Mouse (Mus musculus) cerebellum, adult 11-12 months (tissue): Measurements from ENCODE around the gene Itpr2.
"Not testable (repeated sequence)": the region's sequence is repeated elsewhere in the genome, so short reads cannot be mapped to it uniquely, and the experiment has no call there.

Experiments used
- DNase-seq: peaks from one replicate; pipeline ENCODE4 v3.0.0; 2022

Itpr2 gene

DNA sequence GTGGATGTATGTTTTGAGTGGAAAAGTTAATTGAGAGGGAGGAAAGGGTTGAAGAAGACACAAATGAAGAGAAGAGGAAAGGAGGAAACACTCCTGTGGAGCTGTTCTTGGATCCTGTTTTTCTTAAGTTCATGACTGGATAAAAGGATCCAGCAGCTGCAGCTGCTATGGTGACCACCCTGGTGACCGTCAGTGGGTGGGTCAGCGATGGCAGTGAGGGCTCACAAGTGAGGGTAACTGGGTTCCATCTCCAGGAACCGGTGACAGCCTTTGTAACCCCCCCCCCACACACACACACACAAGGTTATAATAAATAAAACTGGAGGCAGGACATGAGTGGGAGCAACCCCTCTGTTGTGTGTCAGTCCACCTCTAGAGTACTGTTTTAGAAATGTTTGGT lies 833 bp upstream of the Itpr2 start:
- no peak for DNase-seq

GRCm38 (mm10) chr6:146501316-146501865 lies 632 bp downstream of the Itpr2 start:
- peak; percentile 31 for DNase-seq

DNA sequence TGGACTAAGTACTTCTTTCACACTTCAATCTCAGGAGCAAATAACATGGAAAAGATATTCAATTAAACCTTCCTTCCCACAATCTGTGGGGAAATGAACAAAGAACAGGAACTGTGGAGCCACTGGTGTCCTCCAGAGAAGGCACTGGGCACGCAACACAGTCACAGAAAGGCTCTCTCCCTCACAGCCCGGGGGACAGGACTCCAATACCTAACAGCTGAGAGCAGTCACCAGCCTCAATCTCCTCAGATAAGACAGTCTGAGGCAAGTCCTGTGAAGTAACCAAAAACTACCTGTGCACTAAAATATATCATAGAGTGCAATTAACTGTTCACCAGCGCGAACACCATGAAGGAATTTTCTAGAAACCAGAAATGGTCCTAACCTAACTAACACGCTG lies 1.3 kb downstream of the Itpr2 start:
- DNase-seq, result no peak

DNA sequence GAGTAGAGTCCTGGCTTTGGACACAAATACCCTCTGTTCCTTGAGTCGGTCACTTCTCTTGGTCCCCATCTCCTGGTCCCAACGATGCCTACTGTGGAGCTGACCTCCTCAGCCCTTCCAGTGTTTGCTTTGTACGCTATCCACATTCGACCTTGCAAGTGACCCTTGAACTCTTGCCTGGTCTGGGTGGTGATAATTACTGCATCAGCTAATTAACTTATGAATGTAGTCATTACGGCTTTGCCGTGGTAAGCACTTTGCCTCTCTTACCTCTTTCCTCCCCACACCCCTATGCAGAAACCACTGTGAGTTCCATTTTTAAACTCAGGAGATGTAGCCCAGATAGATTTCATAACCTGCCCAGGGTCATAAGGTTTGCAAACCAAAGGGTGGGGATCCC lies 1.8 kb downstream of the Itpr2 start:
- DNase-seq, result no peak

- DNase-seq, result no peak
Observed at GRCm38 (mm10) chr6:146499566-146499965, 2.5 kb downstream of the Itpr2 start.

- DNase-seq, result no peak
Observed at GRCm38 (mm10) chr6:146498416-146498815, 3.6 kb downstream of the Itpr2 start.

DNA sequence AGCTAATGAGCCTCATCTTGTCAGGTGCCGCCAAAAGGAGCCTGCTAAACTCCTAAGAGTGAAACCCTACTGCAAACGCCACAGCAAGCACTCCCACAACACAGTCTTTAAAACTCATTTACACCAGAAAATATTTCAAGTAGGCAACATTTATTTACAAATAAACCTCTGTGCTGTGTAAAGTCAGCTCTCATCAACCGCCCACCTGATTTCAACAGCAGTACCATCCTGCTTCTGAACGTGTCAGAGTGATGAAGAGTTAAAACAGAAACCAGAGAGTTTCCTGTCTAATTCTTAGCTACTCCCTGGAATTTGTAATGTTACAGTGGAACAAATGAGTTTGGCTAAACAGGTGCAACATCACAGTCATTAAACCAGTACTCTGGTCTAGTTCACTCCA lies 4.2 kb downstream of the Itpr2 start:
- no peak for DNase-seq

DNA sequence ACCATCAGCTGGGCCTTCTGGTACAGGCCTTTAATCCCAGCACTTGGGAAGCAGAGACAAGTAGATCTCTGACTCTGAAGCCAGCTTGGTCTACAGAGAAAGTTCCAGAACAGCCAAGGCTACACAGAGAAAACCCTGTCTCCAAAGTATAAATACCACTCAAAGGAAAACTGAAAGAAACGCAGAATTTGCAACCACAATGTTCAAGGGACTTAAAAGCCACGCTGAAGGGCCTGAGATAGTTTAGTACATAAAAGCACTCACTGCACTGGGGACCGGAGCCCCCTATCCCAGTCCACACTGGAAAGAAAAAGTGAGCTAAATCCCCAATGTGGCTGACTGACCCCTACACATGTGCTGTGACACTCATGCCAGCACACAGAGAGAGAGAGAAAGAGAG lies 4.6 kb downstream of the Itpr2 start:
- DNase-seq, result no peak

GRCm38 (mm10) chr6:146491680-146492079 lies 10.3 kb downstream of the Itpr2 start:
- no peak for DNase-seq

DNA sequence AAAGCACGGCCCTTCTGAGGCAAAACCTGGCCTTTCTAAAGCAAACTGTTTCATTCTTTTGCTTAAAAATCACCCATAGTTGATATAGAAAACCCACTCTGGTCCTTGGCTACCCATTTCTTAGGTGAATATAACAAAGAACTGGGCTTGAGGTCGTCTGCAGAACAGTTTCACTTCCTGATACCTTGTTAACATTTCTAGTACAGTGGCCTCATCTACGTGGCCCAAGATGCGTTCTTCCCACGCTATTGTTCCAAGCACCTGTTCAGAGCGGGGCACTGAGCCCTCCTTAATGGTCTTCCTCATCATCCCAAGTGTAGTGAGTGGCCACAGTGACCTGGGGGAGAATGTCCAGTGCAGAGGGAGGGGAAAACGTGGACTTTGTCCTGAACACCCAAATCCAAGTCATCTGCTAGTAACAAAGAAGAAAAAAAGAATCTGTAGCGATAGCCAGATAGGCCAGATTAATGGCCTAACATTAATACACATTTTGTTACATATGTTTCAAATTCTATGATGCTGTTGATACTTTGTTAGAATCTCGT lies 11.5 kb downstream of the Itpr2 start:
- DNase-seq, result no peak

DNA sequence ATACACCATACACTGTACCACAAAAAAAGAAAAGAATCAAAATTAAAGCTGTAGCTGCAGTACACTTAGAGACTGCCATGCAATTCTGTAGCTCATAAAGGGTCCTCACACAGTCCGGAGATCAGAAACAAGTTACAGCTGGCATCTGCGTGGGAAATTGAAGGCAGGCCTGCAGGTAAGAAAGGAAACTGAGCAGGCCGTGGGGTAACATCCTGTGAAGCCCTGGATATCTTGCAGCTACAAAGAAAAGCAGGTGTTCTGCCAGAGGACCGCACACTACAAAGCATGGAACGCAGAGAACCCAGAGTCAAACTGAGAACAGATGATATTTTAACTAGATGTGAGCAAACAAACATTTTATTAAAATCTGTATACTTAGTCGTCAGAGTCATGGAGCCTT lies 12.2 kb downstream of the Itpr2 start:
- no peak for DNase-seq

DNA sequence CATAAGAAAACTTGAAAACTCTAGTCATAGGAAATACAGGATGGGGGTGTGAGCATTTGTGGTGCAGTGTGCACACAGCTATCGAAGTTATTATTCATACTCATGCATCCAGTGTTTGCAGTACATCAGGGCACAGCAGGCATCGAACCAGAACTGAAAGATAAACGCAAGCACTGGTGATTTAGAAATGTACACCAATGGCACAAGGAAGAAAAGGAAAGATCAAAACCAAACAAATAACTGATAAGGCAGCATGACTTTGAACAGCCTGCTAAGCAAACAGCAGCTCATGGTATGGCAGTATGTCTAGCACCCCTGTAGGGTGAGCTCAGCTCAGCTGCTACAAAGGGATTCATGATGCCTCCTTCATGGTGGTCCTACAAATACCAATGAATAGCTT lies 13.3 kb downstream of the Itpr2 start:
- DNase-seq, result no peak

- no peak for DNase-seq
Observed at GRCm38 (mm10) chr6:146487079-146487478, 14.9 kb downstream of the Itpr2 start.

- DNase-seq, result no peak
Observed at GRCm38 (mm10) chr6:146486073-146486472, 15.9 kb downstream of the Itpr2 start.

DNA sequence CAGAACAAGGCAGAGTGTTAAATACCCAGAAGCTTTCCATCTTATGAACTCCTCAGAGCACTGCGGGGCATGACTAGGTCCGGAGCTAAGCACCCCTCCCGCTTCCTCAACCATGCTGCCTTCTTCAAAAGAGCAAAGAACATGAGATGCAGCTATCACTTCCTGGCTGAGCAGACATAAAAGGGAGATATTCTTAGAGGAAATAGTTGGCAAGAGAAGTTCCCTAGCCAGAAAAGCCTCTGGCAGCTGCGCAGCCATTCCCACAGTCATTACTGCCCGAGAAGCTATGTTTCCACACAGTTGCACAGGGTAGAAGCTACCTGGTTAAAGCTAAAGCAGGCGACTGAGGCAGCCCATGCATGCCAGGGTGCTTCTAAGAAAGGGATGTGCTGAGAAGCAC lies 20.6 kb downstream of the Itpr2 start:
- no peak for DNase-seq

GRCm38 (mm10) chr6:146480925-146481324 lies 21.1 kb downstream of the Itpr2 start:
- no peak for DNase-seq

DNA sequence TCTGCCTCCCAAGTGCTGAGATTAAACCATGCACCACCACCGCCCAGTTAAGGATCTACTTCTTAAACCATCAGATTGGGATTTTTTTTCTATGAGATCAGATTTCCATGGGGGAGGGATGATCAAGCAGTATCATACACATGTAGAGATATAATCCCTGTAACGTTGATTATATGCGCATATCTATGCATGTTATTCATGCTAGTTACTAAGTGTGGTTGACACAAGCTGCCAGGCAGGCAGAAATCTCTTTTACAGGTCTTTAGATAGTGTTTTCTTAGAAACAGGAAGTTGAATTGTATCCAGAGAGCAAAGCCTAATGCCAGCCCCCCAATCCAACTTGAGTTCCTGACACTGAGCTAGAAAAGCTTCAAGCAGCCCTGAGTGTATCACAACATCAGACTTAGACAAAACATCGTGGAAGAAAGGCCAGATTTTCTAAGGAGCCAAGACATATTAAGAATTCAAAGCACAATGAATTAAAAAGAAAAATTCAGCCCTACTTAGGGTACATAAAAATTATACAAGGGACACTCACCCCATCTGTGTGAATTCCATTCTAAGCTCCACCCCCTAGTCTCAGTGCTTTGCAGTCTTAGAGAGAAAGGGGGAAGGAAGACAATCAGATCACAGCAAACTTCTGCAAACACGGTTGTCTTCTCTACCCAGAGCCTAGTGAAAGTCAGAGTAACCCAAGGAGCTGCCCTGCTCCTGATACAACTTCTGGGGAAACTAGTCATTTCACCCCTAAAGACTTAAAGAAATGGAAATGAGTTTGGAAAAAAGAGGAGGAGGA lies 22.9 kb downstream of the Itpr2 start:
- no peak for DNase-seq

DNA sequence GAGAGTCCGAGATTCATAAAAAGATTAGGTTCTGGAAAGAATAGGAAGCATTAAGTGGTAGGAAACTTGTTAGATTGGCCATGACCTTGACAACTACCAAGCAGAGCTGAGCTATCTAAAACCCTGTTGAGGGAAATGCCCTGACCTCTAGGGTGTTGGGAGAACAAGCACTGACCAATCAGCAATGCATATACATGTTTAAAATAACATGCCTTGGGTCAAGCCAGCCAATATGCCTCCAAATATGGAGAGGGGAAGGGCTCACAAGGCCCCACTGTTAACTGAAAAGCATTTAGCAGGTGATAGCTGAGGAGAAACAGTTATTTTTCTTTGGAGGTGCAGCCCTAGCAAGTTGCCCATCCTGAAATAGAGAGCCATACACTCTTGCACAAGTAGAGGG lies 25.2 kb downstream of the Itpr2 start:
- no peak for DNase-seq

GRCm38 (mm10) chr6:146474166-146474565 lies 27.9 kb downstream of the Itpr2 start:
- no peak for DNase-seq

DNA sequence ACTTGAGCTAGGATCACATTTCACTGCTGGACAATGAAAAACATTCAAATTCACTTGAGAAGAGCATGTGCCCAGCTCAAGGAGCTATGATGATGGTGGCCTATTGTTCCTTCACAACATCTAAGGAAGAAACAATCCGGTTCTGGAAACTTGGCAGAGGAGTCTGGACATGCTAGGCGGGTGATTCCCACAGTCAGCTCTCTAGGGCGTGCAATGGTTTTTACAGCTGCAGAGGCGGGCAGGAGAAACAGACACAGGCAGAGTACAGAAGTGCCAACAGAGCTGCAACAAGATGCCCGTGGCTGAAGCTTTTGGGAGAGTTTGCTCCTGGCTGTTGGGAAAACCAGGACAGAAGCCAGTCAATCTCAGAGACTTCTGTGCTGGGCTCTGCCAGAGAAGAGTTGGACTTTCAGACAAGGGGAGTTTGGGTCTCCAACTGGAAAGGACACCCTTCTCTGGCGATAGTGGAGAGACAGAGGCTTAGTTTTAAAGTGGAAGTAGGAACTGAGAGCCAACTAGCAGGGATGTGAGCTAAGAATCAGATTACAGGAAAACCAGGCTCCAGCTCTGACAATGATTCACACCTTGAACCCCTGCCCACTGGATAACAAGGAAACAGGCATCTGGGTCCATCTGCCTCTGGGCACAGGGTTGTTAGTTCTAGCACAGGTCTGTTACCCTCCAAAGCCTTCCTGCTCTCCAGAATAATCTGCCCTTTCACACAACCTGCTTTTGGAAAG lies 28.6 kb downstream of the Itpr2 start:
- no peak for DNase-seq

- no peak for DNase-seq
Observed at GRCm38 (mm10) chr6:146470378-146470777, 31.6 kb downstream of the Itpr2 start.

- DNase-seq, result no peak
Observed at GRCm38 (mm10) chr6:146469936-146470335, 32.1 kb downstream of the Itpr2 start.

DNA sequence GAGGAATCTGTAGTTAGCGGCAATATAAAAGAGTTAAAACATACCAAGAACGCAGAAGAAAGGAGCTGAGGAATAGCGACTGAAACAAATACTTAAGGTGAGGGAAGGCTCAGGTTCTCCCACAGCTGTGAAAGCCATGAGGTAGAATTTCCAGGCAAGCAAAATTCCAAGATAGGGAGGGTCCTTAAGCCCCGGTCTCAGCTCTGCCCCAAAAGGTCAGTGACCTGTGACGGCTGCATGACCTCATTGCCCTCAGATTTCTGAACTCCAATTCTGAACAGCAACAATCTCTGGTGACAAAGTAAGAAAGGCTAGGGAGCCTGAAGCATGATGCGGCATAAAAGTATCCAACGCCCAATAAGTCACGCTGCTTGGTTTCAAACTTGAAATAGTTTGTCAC lies 33.7 kb downstream of the Itpr2 start:
- DNase-seq, result no peak

DNA sequence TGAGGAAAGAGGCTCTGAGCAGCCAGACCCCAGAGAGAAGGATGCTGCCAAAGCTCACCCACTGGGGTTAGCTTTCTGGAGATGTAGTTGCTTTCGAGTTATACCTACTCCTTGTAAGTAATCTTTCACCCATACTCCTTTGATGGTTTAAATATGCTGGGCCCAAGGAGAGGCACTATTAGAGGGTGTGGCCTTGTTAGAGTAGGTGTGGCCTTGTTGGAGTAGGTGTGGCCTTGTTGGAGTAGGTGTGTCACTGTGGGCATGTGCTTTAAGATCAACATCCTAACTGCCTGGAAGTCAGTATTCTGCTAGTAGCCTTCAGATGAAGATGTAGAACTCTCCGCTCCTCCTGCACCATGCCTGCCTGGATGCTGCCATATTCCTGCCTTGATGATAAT lies 37.4 kb downstream of the Itpr2 start:
- not testable (repeated sequence) for DNase-seq
